Mouse (Mus musculus) limb, embryonic 13.5 days (tissue): ENCODE results near the gene Grin2d. TPM values are rescaled to one million over a fixed set of nuclear protein-coding genes. Genes with fewer than 3 reads are reported as not detected.

Source experiments
- ATAC-seq: fragments of 200-750 bp; cut with Nextera tagmentation; 2 replicates; pipeline ENCODE4 v1.8.0; 2017; ENCODE audit warnings: low read depth, moderate number of reproducible peaks, moderate TSS enrichment; ENCODE audit not compliant: low FRiP score
- H3K27ac ChIP-seq: fragments of 300-500 bp; sonication (generic); 2 replicates; pipeline ENCODE4 v1.5.1; 2015; ENCODE audit warnings: inconsistent platforms, mild to moderate bottlenecking, moderate library complexity
- H3K27me3 ChIP-seq: fragments of 300-500 bp; sonication (generic); 2 replicates; pipeline ENCODE4 v1.6.1; 2015; ENCODE audit warnings: mild to moderate bottlenecking, inconsistent platforms
- H3K36me3 ChIP-seq: fragments of 300-500 bp; sonication (generic); 2 replicates; pipeline ENCODE4 v1.6.1; 2015; ENCODE audit warnings: inconsistent platforms, mild to moderate bottlenecking, moderate library complexity
- H3K4me1 ChIP-seq: fragments of 300-500 bp; sonication (generic); 2 replicates; pipeline ENCODE4 v1.6.1; 2015; ENCODE audit warnings: inconsistent platforms
- H3K4me2 ChIP-seq: fragments of 300-500 bp; sonication (generic); replicated peaks from 2 replicates; pipeline ENCODE4 v1.6.1; 2015; ENCODE audit warnings: inconsistent platforms, mild to moderate bottlenecking, moderate library complexity
- H3K4me3 ChIP-seq: fragments of 300-500 bp; sonication (generic); 2 replicates; pipeline ENCODE4 v1.5.1; 2015; ENCODE audit warnings: moderate library complexity, mild to moderate bottlenecking, inconsistent platforms
- H3K9ac ChIP-seq: fragments of 300-500 bp; sonication (generic); 2 replicates; pipeline ENCODE4 v1.6.1; 2015; ENCODE audit warnings: mild to moderate bottlenecking, inconsistent platforms
- H3K9me3 ChIP-seq: fragments of 300-500 bp; sonication (generic); 2 replicates; pipeline ENCODE4 v1.6.1; 2016; ENCODE audit warnings: inconsistent platforms
- WGBS: fragments of 180-500 bp; shearing (Covaris S2); methylation state at CpG from one replicate; pipeline ENCODE4 v1.1.7; 2015; 5-methylcytosine and 5-hydroxymethylcytosine counted together
- polyA plus RNA-seq: library from polyadenylated mRNA; unstranded; fragments of >200 nt; fragmentation: Nextera tagmentation; extraction: Ambion mirVana; gene quantifications from 2 replicates; pipeline ENCODE4 v1.2.1, GENCODE M21; 2015

The Grin2d gene
- polyA plus RNA-seq, 1 experiment from 2014 or later = 0.43 TPM

GRCm38 (mm10) chr7:45785388-45786135, 92.6 kb downstream of the Grin2d start:
- ATAC-seq = peak; percentile 29; the same call in 1 of the 2 replicates
- under 1% methylated on average over 41 of the region's 42 CpGs for WGBS

DNA sequence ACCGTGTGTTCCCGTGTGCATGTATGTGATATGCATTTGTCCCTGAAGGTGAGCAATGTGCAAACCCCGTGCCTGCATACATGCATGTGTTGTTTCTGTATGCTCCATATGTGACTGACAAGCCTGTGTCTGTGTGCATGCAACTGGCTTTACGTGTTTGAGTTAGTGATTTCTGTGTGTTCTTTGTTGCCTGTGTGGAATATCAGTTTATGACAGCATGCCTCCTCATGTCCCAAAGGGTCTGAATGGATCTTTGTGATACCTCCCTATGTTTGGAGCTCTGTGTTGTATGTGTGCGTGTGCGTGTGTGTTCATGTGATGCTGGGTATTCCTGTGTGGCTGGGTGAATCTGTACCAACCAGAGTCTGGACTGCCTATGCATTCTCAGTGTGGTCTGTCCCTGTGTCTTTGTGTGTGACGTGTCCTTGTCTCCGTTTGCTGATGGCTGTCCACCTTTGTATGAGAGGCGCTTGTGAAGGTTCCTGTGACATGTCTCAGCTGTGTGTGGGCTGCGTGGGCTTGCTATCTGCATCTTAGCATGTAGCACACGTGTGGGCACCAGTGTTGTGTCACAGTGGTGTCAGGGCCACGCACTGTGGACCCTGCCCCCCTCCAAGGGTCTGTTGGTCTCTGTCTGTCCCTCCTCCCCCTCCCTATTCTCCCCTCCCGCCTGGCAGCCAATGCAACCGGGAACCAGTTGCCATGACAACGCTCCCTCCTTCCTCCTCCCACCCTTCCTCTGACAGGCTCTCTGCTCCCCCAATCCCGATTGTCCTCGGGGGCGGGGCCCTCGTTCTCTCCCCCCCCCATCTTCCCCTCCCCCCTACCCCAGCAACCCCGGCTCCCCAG, 93.4 kb downstream of the Grin2d start, which contains the start of gene Sult2b1:
TSS of gene Sult2b1 (minus strand) at position 146 of the 849 bp plus-strand sequence.
- H3K4me3 ChIP-seq = peak within 1 kb of the TSS; percentile 88
- peak within 1 kb of the TSS; percentile 85 for H3K4me2 ChIP-seq
- H3K9ac ChIP-seq = peak within 1 kb of the TSS; percentile 74
- 25% methylated on average over 20 of the region's 20 CpGs for WGBS
- peaks cover 6% of the 10 kb centered on the region; the same call in 1 of the 2 replicates for H3K27me3 ChIP-seq
- ATAC-seq = peak; percentile 31; the same call in 1 of the 2 replicates
- no peaks in the 10 kb centered on the region for H3K9me3 ChIP-seq
- H3K36me3 ChIP-seq = peaks cover 23% of the 10 kb centered on the region
- H3K27ac ChIP-seq = peak within 1 kb of the TSS; percentile 40; the same call in 1 of the 2 replicates
- peaks cover 28% of the 10 kb centered on the region for H3K4me1 ChIP-seq

More at GRCm38 (mm10) chr7:45785388-45786135, 92.6 kb downstream of the Grin2d start:
- H3K9me3 ChIP-seq = no peaks in the 10 kb centered on the region
- peak overlapping the region; percentile 72 for H3K9ac ChIP-seq
- H3K27me3 ChIP-seq = 0 out of 2 replicates have a peak, but pooled peaks cover 4% of the 10 kb centered on the region
- H3K4me2 ChIP-seq = peak overlapping the region; percentile 85
- peak overlapping the region; percentile 40; the same call in 1 of the 2 replicates for H3K27ac ChIP-seq
- peaks cover 31% of the 10 kb centered on the region for H3K36me3 ChIP-seq
- peak overlapping the region; percentile 88 for H3K4me3 ChIP-seq
- peaks cover 30% of the 10 kb centered on the region for H3K4me1 ChIP-seq

GRCm38 (mm10) chr7:45783511-45784091, 94.6 kb downstream of the Grin2d start, which contains the start of gene Lmtk3:
TSS of gene Lmtk3 (plus strand) at chr7:45783738.
- Histone ChIP-seq H3K4me2 (peak within 1 kb of the TSS; percentile 85), H3K9me3 (no peaks in the 10 kb centered on the region), H3K4me3 (peak within 1 kb of the TSS; percentile 88), H3K9ac (peak within 1 kb of the TSS; percentile 74), H3K27ac (no peak within 1 kb of the TSS; the same call in 1 of the 2 replicates), H3K4me1 (peaks cover 34% of the 10 kb centered on the region), H3K27me3 (peaks cover 17% of the 10 kb centered on the region), H3K36me3 (peaks cover 12% of the 10 kb centered on the region)
- peak; percentile 16; the same call in 1 of the 2 replicates for ATAC-seq
- WGBS = under 1% methylated on average over 38 of the region's 38 CpGs

- H3K9me3 ChIP-seq = no peaks in the 10 kb centered on the region
- WGBS = 74% methylated on average over 4 of the region's 4 CpGs
- no peak overlapping the region for H3K9ac ChIP-seq
- no peaks in the 10 kb centered on the region for H3K36me3 ChIP-seq
- peaks cover 29% of the 10 kb centered on the region for H3K4me1 ChIP-seq
- no peak overlapping the region for H3K4me3 ChIP-seq
- H3K4me2 ChIP-seq = no peak overlapping the region
- no peak for ATAC-seq
- H3K27me3 ChIP-seq = peaks cover 23% of the 10 kb centered on the region
- no peak overlapping the region for H3K27ac ChIP-seq
Observed at GRCm38 (mm10) chr7:45782271-45782670, 95.9 kb downstream of the Grin2d start.

Other genes starting within 250 kb of the Grin2d start
- 11.4 TPM in 2 replicates for gene Mamstr, start 238.4 kb downstream of the Grin2d start, polyA plus RNA-seq
- 0.47 and 0.74 TPM in 2 replicates for gene Fut2, start 212.0 kb downstream of the Grin2d start, polyA plus RNA-seq
- gene Ntn5, start 194.4 kb downstream of the Grin2d start, polyA plus RNA-seq = 0.23 and 0.24 TPM in 2 replicates
- gene Sec1, start 184.0 kb downstream of the Grin2d start, polyA plus RNA-seq = 0.45 and 0.55 TPM in 2 replicates
- 12.2 and 12.5 TPM in 2 replicates for gene Car11, start 178.5 kb downstream of the Grin2d start, polyA plus RNA-seq
- gene Dbp, start 173.3 kb downstream of the Grin2d start, polyA plus RNA-seq = 4.5 and 6.2 TPM in 2 replicates
- gene Rpl18, start 162.9 kb downstream of the Grin2d start, polyA plus RNA-seq = 1,016 and 1,039 TPM in 2 replicates
- gene Sphk2, start 160.4 kb downstream of the Grin2d start, polyA plus RNA-seq = 33.4 and 36.0 TPM in 2 replicates
- 0.61 and 1.0 TPM in 2 replicates for gene Fam83e, start 157.2 kb downstream of the Grin2d start, polyA plus RNA-seq
- gene Spaca4, start 152.6 kb downstream of the Grin2d start, polyA plus RNA-seq = not detected in 2 replicates
- gene Lmtk3, start 94.6 kb downstream of the Grin2d start, polyA plus RNA-seq = 4.3 and 4.9 TPM in 2 replicates
- gene Sult2b1, start 93.7 kb downstream of the Grin2d start, polyA plus RNA-seq = 3.1 and 3.7 TPM in 2 replicates
- 135 and 137 TPM in 2 replicates for gene Cyth2, start 63.8 kb downstream of the Grin2d start, polyA plus RNA-seq
- 2.1 TPM in 2 replicates for gene Kcnj14, start 53.6 kb downstream of the Grin2d start, polyA plus RNA-seq
- gene Grwd1, start 47.4 kb downstream of the Grin2d start, polyA plus RNA-seq = 69.1 and 71.6 TPM in 2 replicates
- gene Kdelr1, start 5.6 kb downstream of the Grin2d start, polyA plus RNA-seq = 69.4 and 73.7 TPM in 2 replicates
- gene Syngr4, start 18.3 kb upstream of the Grin2d start, polyA plus RNA-seq = 0.43 and 0.46 TPM in 2 replicates
- gene Tmem143, start 18.6 kb upstream of the Grin2d start, polyA plus RNA-seq = 4.9 and 5.2 TPM in 2 replicates
- gene Emp3, start 43.0 kb upstream of the Grin2d start, polyA plus RNA-seq = 181 and 186 TPM in 2 replicates
- gene Ccdc114, start 45.7 kb upstream of the Grin2d start, polyA plus RNA-seq = 4.1 and 4.8 TPM in 2 replicates
- gene Abcc6, start 151.9 kb upstream of the Grin2d start, polyA plus RNA-seq = 0.19 and 0.50 TPM in 2 replicates
- 24.3 and 26.5 TPM in 2 replicates for gene Nomo1, start 155.3 kb upstream of the Grin2d start, polyA plus RNA-seq
- 0.18 and 0.23 TPM in 2 replicates for gene Kcnj11, start 222.4 kb upstream of the Grin2d start, polyA plus RNA-seq